ENCODE assay signal across 20 mouse cellular contexts in the genomic region with DNA sequence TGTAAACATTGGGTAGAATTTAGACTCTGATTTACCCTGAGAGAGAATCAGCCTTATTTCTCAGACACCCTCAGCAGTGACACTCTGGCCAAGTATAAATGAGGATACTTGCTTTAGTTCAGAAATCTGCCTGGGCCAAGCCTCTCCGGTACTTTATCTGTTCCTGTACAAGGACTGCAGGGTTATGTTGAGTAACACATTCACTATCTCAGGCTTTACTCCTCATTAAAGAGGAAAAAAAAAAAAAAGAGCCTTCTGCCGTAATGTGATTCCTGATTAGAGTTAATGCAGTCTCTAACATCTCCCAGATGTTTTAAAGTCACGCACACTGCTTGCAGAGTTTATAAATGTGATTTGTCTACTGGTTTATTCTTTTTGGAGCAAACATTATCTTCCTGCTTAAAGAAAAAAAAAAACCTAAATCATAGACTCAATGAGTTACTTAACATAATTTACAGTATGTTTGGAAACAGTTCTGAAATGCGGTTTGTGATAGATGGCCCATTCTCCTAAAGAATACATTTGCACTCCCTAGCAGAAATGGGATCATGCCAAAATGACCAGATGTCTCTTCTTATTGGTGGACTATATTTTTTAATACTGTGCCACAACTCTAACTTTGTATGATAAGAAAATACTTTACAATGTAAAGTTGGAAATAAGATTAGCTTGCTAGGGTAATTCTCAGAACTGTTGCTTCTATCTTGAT. TPM values are rescaled to one million over a fixed set of nuclear protein-coding genes. Genes with fewer than 3 reads are reported as not detected.
DNase-seq lines count a peak whose midpoint lies in the region; ATAC-seq and TF ChIP-seq lines count a peak whose summit lies in the region.
"Had no signal": no experiment of that assay in that cellular context is flagged by ENCODE, and none has a peak within 500 bp of the region (broad histone marks: within the 10 kb centered on the region; RNA-seq: fewer than 3 reads in every experiment).

No protein-coding gene starts in this region.

- no peak for DNase-seq in liver, embryonic 11.5 days (ENCODE audit: low spot score)
- peak; percentile 43 for DNase-seq in 3T3-L1 (ENCODE audit: low read depth, low spot score)
- DNase-seq in embryonic facial prominence, embryonic 14.5 days (ENCODE audit: low spot score) = peak; percentile 14
- no peak for DNase-seq in layer of hippocampus, postnatal 10 days (ENCODE audit: low spot score in 2 of 2)
- DNase-seq: adrenal gland, adult 2 months; cerebellum, adult 2 months; cerebellum, postnatal 36 days; gastrocnemius, postnatal 14 days; layer of hippocampus, postnatal 36 days; liver, postnatal 0 days; thymus, adult 2 months had no signal

- 34% methylated on average over 4 of the region's 4 CpGs for WGBS in intestine, embryonic 15.5 days
- WGBS in intestine, postnatal 0 days = 45% methylated on average over 4 of the region's 4 CpGs
- 53% methylated on average over 4 of the region's 4 CpGs for WGBS in liver, embryonic 11.5 days
- WGBS in liver, embryonic 12.5 days (ENCODE audit: insufficient replicate concordance) = 61% methylated on average over 4 of the region's 4 CpGs
- 33% methylated on average over 4 of the region's 4 CpGs for WGBS in embryonic facial prominence, embryonic 14.5 days

- no peak for TF ChIP-seq CTCF in intestine, postnatal 0 days (IDR thresholded peaks at IDR 0.05; ENCODE audit: low read depth)

- 0 out of 2 replicates have a peak, but pooled peaks cover 2% of the 10 kb centered on the region for H3K4me1 ChIP-seq in intestine, embryonic 15.5 days (replicated peaks)
- no peaks in the 10 kb centered on the region for H3K4me1 ChIP-seq in intestine, postnatal 0 days (replicated peaks; ENCODE audit: control insufficient read depth, insufficient read depth, low read length)
- H3K4me1 ChIP-seq in liver, embryonic 11.5 days (replicated peaks; ENCODE audit: control insufficient read depth, insufficient read depth, low read length) = no peaks in the 10 kb centered on the region
- H3K4me1 ChIP-seq in liver, embryonic 12.5 days = no peaks in the 10 kb centered on the region
- H3K4me1 ChIP-seq in embryonic facial prominence, embryonic 14.5 days (ENCODE audit: control insufficient read depth, insufficient read depth, low read length) = no peaks in the 10 kb centered on the region
- H3K4me1 ChIP-seq: forebrain, embryonic 13.5 days; limb, embryonic 15.5 days; midbrain, embryonic 15.5 days had no signal

- no peak overlapping the region for H3K9ac ChIP-seq in intestine, embryonic 15.5 days
- no peak overlapping the region for H3K9ac ChIP-seq in intestine, postnatal 0 days (ENCODE audit: low read depth, low read length)
- H3K9ac ChIP-seq in liver, embryonic 11.5 days (ENCODE audit: low read depth, low read length) = no peak overlapping the region
- no peak overlapping the region for H3K9ac ChIP-seq in liver, embryonic 12.5 days
- H3K9ac ChIP-seq in embryonic facial prominence, embryonic 14.5 days (ENCODE audit: low read depth, low read length) = no peak overlapping the region
- H3K9ac ChIP-seq: forebrain, embryonic 13.5 days; hindbrain, embryonic 14.5 days; limb, embryonic 15.5 days; liver, postnatal 0 days; midbrain, embryonic 15.5 days had no signal

- H3K27me3 ChIP-seq in intestine, embryonic 15.5 days (replicated peaks) = no peaks in the 10 kb centered on the region
- no peaks in the 10 kb centered on the region for H3K27me3 ChIP-seq in intestine, postnatal 0 days (replicated peaks; ENCODE audit: control insufficient read depth, insufficient read depth, low read length)
- no peaks in the 10 kb centered on the region for H3K27me3 ChIP-seq in liver, embryonic 11.5 days (replicated peaks; ENCODE audit: control insufficient read depth, insufficient read depth, low read length)
- H3K27me3 ChIP-seq in liver, embryonic 12.5 days (replicated peaks) = no peaks in the 10 kb centered on the region
- H3K27me3 ChIP-seq in embryonic facial prominence, embryonic 14.5 days (replicated peaks; ENCODE audit: control insufficient read depth, insufficient read depth, low read length) = no peaks in the 10 kb centered on the region
- H3K27me3 ChIP-seq: forebrain, embryonic 13.5 days; limb, embryonic 15.5 days; midbrain, embryonic 15.5 days had no signal

- no peaks in the 10 kb centered on the region for H3K9me3 ChIP-seq in intestine, embryonic 15.5 days
- H3K9me3 ChIP-seq in intestine, postnatal 0 days (ENCODE audit: control insufficient read depth) = no peaks in the 10 kb centered on the region
- H3K9me3 ChIP-seq in liver, embryonic 11.5 days (ENCODE audit: control insufficient read depth, low read length) = no peaks in the 10 kb centered on the region
- H3K9me3 ChIP-seq in liver, embryonic 12.5 days (replicated peaks) = no peaks in the 10 kb centered on the region
- H3K9me3 ChIP-seq in embryonic facial prominence, embryonic 14.5 days (ENCODE audit: control insufficient read depth, low read length) = no peaks in the 10 kb centered on the region
- H3K9me3 ChIP-seq: forebrain, embryonic 13.5 days; limb, embryonic 15.5 days; midbrain, embryonic 15.5 days had no signal

- no peak overlapping the region for H3K4me2 ChIP-seq in intestine, embryonic 15.5 days (replicated peaks)
- no peak overlapping the region for H3K4me2 ChIP-seq in intestine, postnatal 0 days (replicated peaks; ENCODE audit: low read depth)
- no peak overlapping the region for H3K4me2 ChIP-seq in liver, embryonic 11.5 days
- H3K4me2 ChIP-seq in liver, embryonic 12.5 days = no peak overlapping the region
- no peak overlapping the region for H3K4me2 ChIP-seq in embryonic facial prominence, embryonic 14.5 days (ENCODE audit: low read depth, low read length)
- H3K4me2 ChIP-seq: forebrain, embryonic 13.5 days; hindbrain, embryonic 14.5 days; limb, embryonic 15.5 days; midbrain, embryonic 15.5 days had no signal

- H3K4me3 ChIP-seq in intestine, embryonic 15.5 days (replicated peaks) = no peak overlapping the region
- H3K4me3 ChIP-seq in intestine, postnatal 0 days (ENCODE audit: low read depth, low read length) = no peak overlapping the region
- H3K4me3 ChIP-seq in liver, embryonic 11.5 days (ENCODE audit: low read depth, low read length) = no peak overlapping the region
- H3K4me3 ChIP-seq in liver, embryonic 12.5 days = no peak overlapping the region
- no peak overlapping the region for H3K4me3 ChIP-seq in embryonic facial prominence, embryonic 14.5 days (ENCODE audit: low read depth, low read length)
- H3K4me3 ChIP-seq: erythroblast, embryonic 14.5 days; forebrain, embryonic 13.5 days; limb, embryonic 15.5 days; midbrain, embryonic 15.5 days; myocyte had no signal

- ATAC-seq in intestine, embryonic 15.5 days = peak; percentile 59
- no peak for ATAC-seq in intestine, postnatal 0 days
- ATAC-seq in liver, embryonic 11.5 days (replicated peaks; ENCODE audit: low FRiP score) = 0 out of 2 replicates have a peak, but pooled peaks have one; percentile 20
- ATAC-seq in liver, embryonic 12.5 days = no peak
- ATAC-seq in embryonic facial prominence, embryonic 14.5 days (ENCODE audit: low read depth) = no peak
- ATAC-seq: forebrain, embryonic 13.5 days; liver, postnatal 0 days; midbrain, embryonic 15.5 days had no signal

- H3K27ac ChIP-seq in intestine, embryonic 15.5 days = 0 out of 2 replicates have a peak overlapping the region, but pooled peaks have one; percentile 13
- H3K27ac ChIP-seq in intestine, postnatal 0 days (ENCODE audit: low read depth, low read length) = no peak overlapping the region
- no peak overlapping the region for H3K27ac ChIP-seq in liver, embryonic 11.5 days (ENCODE audit: low read depth, low read length)
- no peak overlapping the region for H3K27ac ChIP-seq in liver, embryonic 12.5 days
- H3K27ac ChIP-seq in embryonic facial prominence, embryonic 14.5 days (replicated peaks; ENCODE audit: low read depth, low read length) = no peak overlapping the region
- H3K27ac ChIP-seq: forebrain, embryonic 13.5 days; hindbrain, embryonic 14.5 days; limb, embryonic 15.5 days; midbrain, embryonic 15.5 days had no signal

- H3K36me3 ChIP-seq in intestine, embryonic 15.5 days = no peaks in the 10 kb centered on the region
- H3K36me3 ChIP-seq in intestine, postnatal 0 days (ENCODE audit: control insufficient read depth, insufficient read depth) = no peaks in the 10 kb centered on the region
- H3K36me3 ChIP-seq in liver, embryonic 11.5 days (ENCODE audit: control insufficient read depth, insufficient read depth, low read length) = no peaks in the 10 kb centered on the region
- H3K36me3 ChIP-seq in liver, embryonic 12.5 days = no peaks in the 10 kb centered on the region
- H3K36me3 ChIP-seq in embryonic facial prominence, embryonic 14.5 days (ENCODE audit: control insufficient read depth, insufficient read depth, low read length) = no peaks in the 10 kb centered on the region
- H3K36me3 ChIP-seq: limb, embryonic 15.5 days; midbrain, embryonic 15.5 days had no signal

RNA-seq across cellular contexts. Expression of a gene that starts 33.5 kb away (rescaled TPM):
- polyA plus RNA-seq in intestine, embryonic 15.5 days (2015; fragmentation: Nextera tagmentation; extraction: Ambion mirVana) = 8.2 and 8.9 TPM in 2 replicates
- polyA plus RNA-seq in intestine, postnatal 0 days (2015; fragmentation: Nextera tagmentation; extraction: Ambion mirVana) = 1.6 and 2.1 TPM in 2 replicates
- 3.9 and 7.0 TPM in 2 replicates for polyA plus RNA-seq in liver, embryonic 11.5 days (2014; fragmentation: Nextera tagmentation; extraction: Ambion mirVana)
- polyA plus RNA-seq in liver, embryonic 12.5 days (2016; fragmentation: Nextera tagmentation; extraction: Ambion mirVana) = 1.1 and 1.2 TPM in 2 replicates
- polyA plus RNA-seq in embryonic facial prominence, embryonic 14.5 days (2014; fragmentation: Nextera tagmentation; extraction: Ambion mirVana) = 7.5 and 9.7 TPM in 2 replicates
- 10 to 100 TPM; 37.1 to 37.7 TPM for total RNA-seq in layer of hippocampus, postnatal 10 days (2021)
- polyA plus RNA-seq: erythroblast, embryonic 14.5 days; liver, postnatal 0 days had no signal

Comparison
In these comparisons a context has a peak if more than half of its experiments do, and no peak if none do; other contexts are left out.
1. ATAC-seq: peak in intestine, embryonic 15.5 days (single experiment) and liver, embryonic 11.5 days (single experiment); none in intestine, postnatal 0 days (single experiment), liver, embryonic 12.5 days (single experiment) and embryonic facial prominence, embryonic 14.5 days (single experiment).
2. DNase-seq: peak in 3T3-L1 (single experiment) and embryonic facial prominence, embryonic 14.5 days (single experiment); none in liver, embryonic 11.5 days (single experiment) and layer of hippocampus, postnatal 10 days (0 of 2).